Mouse (Mus musculus) MEL (cell line): ENCODE results near the gene Zdhhc6. TPM values are rescaled to one million over a fixed set of nuclear protein-coding genes. Genes with fewer than 3 reads are reported as not detected.

Experiments
- DNase-seq: peaks from one replicate; pipeline ENCODE4 v3.0.0; 2011; ENCODE audit warnings: low read depth, low spot score
- H3K27ac ChIP-seq: 2 replicates; pipeline ENCODE4 v1.5.1; 2012; ENCODE audit warnings: low read depth, mild to moderate bottlenecking, control low read depth, low read length, moderate library complexity; ENCODE audit not compliant: control insufficient read depth
- H3K27me3 ChIP-seq, 2 experiments: fragments of 150-350 bp in 1 of 2; sonication (generic) in 1 of 2; 2 replicates each; pipeline ENCODE4 v1.6.1; 2012; ENCODE audit warnings: low read length in 2 of 2, mild to moderate bottlenecking in 2 of 2, improper control_type of control experiment in 1 of 2, moderate library complexity in 1 of 2; ENCODE audit not compliant: insufficient read depth in 2 of 2, control insufficient read depth in 1 of 2
- H3K36me3 ChIP-seq, 2 experiments: 2 replicates each; pipeline ENCODE4 v1.6.1; 2012 to 2014; ENCODE audit warnings: low read length in 2 of 2, improper control_type of control experiment in 1 of 2, inconsistent platforms in 1 of 2, mild to moderate bottlenecking in 1 of 2; ENCODE audit not compliant: insufficient read depth in 2 of 2, control insufficient read depth in 1 of 2
- H3K4me1 ChIP-seq, 2 experiments: fragments of 150-350 bp in 1 of 2; sonication (generic) in 1 of 2; 2 replicates each; pipeline ENCODE4 v1.6.1; 2012; ENCODE audit warnings: low read length in 2 of 2, improper control_type of control experiment in 1 of 2, mild to moderate bottlenecking in 1 of 2; ENCODE audit not compliant: insufficient read depth in 2 of 2, control insufficient read depth in 1 of 2
- H3K4me3 ChIP-seq, 2 experiments: fragments of 150-350 bp in 1 of 2; sonication (generic) in 1 of 2; 2 replicates each; pipeline ENCODE4 v1.5.1; 2012; ENCODE audit warnings: low read depth in 2 of 2, low read length in 2 of 2, mild to moderate bottlenecking in 2 of 2, moderate library complexity in 2 of 2, control low read depth in 1 of 2, improper control_type of control experiment in 1 of 2; ENCODE audit not compliant: control insufficient read depth in 1 of 2, insufficient read depth in 1 of 2
- H3K79me2 ChIP-seq: 2 replicates; pipeline ENCODE4 v1.6.1; 2012; ENCODE audit warnings: mild to moderate bottlenecking, low read length, moderate library complexity; ENCODE audit not compliant: control insufficient read depth, poor library complexity, insufficient read depth
- H3K9ac ChIP-seq: 2 replicates; pipeline ENCODE4 v1.6.1; 2012; ENCODE audit warnings: low read depth, mild to moderate bottlenecking, control low read depth, low read length, moderate library complexity; ENCODE audit not compliant: control insufficient read depth, poor library complexity, severe bottlenecking
- H3K9me3 ChIP-seq: fragments of 150-350 bp; sonication (generic); replicated peaks from 2 replicates; pipeline ENCODE4 v1.6.1; 2012; ENCODE audit warnings: mild to moderate bottlenecking, low read length, improper control_type of control experiment, moderate library complexity; ENCODE audit not compliant: insufficient read depth
- BHLHE40 ChIP-seq: IDR thresholded peaks from 2 replicates; pipeline ENCODE4 v1.6.1; 2012; ENCODE audit warnings: low read depth, mild to moderate bottlenecking, inconsistent platforms, low read length, improper control_type of control experiment, borderline replicate concordance
- CHD2 ChIP-seq: IDR thresholded peaks from 2 replicates; pipeline ENCODE4 v1.6.1; 2011; ENCODE audit warnings: low read length, improper control_type of control experiment
- CTCF ChIP-seq, 3 experiments: IDR thresholded peaks in 2 of 3; conservative IDR thresholded peaks in 1 of 3; 2 replicates each; pipeline ENCODE4 v1.5.1; 2011 to 2012; ENCODE audit warnings: low read length in 3 of 3, low read depth in 2 of 3, mild to moderate bottlenecking in 2 of 3, improper control_type of control experiment in 1 of 3, inconsistent platforms in 1 of 3, mixed read lengths in 1 of 3, moderate library complexity in 1 of 3; ENCODE audit not compliant: control insufficient read depth in 1 of 3, insufficient read depth in 1 of 3, poor library complexity in 1 of 3, severe bottlenecking in 1 of 3
- EP300 ChIP-seq, 2 experiments: IDR thresholded peaks; 2 replicates each; pipeline ENCODE4 v1.6.1; 2011; ENCODE audit warnings: improper control_type of control experiment in 2 of 2, low read length in 2 of 2, low read depth in 1 of 2, mild to moderate bottlenecking in 1 of 2
- ETS1 ChIP-seq: IDR thresholded peaks from 2 replicates; pipeline ENCODE4 v1.6.1; 2012; ENCODE audit warnings: low read depth, mild to moderate bottlenecking, inconsistent platforms, low read length, improper control_type of control experiment, moderate library complexity
- GATA1 ChIP-seq: IDR thresholded peaks from 2 replicates; pipeline ENCODE4 v1.6.1; 2011; ENCODE audit warnings: low read depth, low read length, improper control_type of control experiment
- HCFC1 ChIP-seq: IDR thresholded peaks from 2 replicates; pipeline ENCODE4 v1.6.1; 2012; ENCODE audit warnings: low read depth, mild to moderate bottlenecking, inconsistent platforms, low read length, improper control_type of control experiment, moderate library complexity
- JUND ChIP-seq: IDR thresholded peaks from 2 replicates; pipeline ENCODE4 v1.6.1; 2011; ENCODE audit warnings: low read depth, mild to moderate bottlenecking, improper control_type of control experiment, low read length
- KAT2A ChIP-seq: conservative IDR thresholded peaks from 2 replicates; pipeline ENCODE4 v1.6.1; 2012; ENCODE audit warnings: low read depth, low read length, improper control_type of control experiment, inconsistent platforms
- MAFK ChIP-seq: IDR thresholded peaks from 2 replicates; pipeline ENCODE4 v1.6.1; 2011; ENCODE audit warnings: low read depth, mild to moderate bottlenecking, low read length, improper control_type of control experiment, borderline replicate concordance
- MAX ChIP-seq: IDR thresholded peaks from 2 replicates; pipeline ENCODE4 v1.6.1; 2011; ENCODE audit warnings: low read length, improper control_type of control experiment
- NRF1 ChIP-seq: IDR thresholded peaks from 2 replicates; pipeline ENCODE4 v1.6.1; 2014; ENCODE audit warnings: low read depth, mild to moderate bottlenecking, inconsistent platforms, low read length, improper control_type of control experiment, moderate library complexity; ENCODE audit not compliant: poor library complexity, insufficient read depth, severe bottlenecking
- POLR2A ChIP-seq, 2 experiments: IDR thresholded peaks; 2 replicates each; pipeline ENCODE4 v1.6.1; 2011 to 2012; ENCODE audit warnings: low read length in 2 of 2, mild to moderate bottlenecking in 2 of 2, control low read depth in 1 of 2, improper control_type of control experiment in 1 of 2, low read depth in 1 of 2, moderate library complexity in 1 of 2; ENCODE audit not compliant: control insufficient read depth in 1 of 2, insufficient read depth in 1 of 2, poor library complexity in 1 of 2
- POLR2AphosphoS2 ChIP-seq: IDR thresholded peaks from 2 replicates; pipeline ENCODE4 v1.6.1; 2011; ENCODE audit warnings: low read length, improper control_type of control experiment
- RAD21 ChIP-seq: IDR thresholded peaks from 2 replicates; pipeline ENCODE4 v1.6.1; 2011; ENCODE audit warnings: mild to moderate bottlenecking, low read depth, low read length, improper control_type of control experiment
- RCOR1 ChIP-seq: IDR thresholded peaks from 2 replicates; pipeline ENCODE4 v1.6.1; 2012; ENCODE audit warnings: low read depth, mild to moderate bottlenecking, inconsistent platforms, low read length, improper control_type of control experiment
- SIN3A ChIP-seq: IDR thresholded peaks from 2 replicates; pipeline ENCODE4 v1.6.1; 2012; ENCODE audit warnings: low read length, improper control_type of control experiment, inconsistent platforms
- SMC3 ChIP-seq: IDR thresholded peaks from 2 replicates; pipeline ENCODE4 v1.6.1; 2011; ENCODE audit warnings: low read depth, low read length, improper control_type of control experiment
- TAL1 ChIP-seq: IDR thresholded peaks from 2 replicates; pipeline ENCODE4 v1.6.1; 2012; ENCODE audit warnings: mild to moderate bottlenecking, inconsistent platforms, low read length, moderate library complexity, mixed read lengths
- TBP ChIP-seq: IDR thresholded peaks from 2 replicates; pipeline ENCODE4 v1.8.0; 2011; ENCODE audit warnings: low read depth, low read length, improper control_type of control experiment
- TCF12 ChIP-seq: IDR thresholded peaks from 2 replicates; pipeline ENCODE4 v1.6.1; 2014; ENCODE audit warnings: low read depth, mild to moderate bottlenecking, inconsistent platforms, low read length, improper control_type of control experiment, moderate library complexity
- UBTF ChIP-seq: IDR thresholded peaks from 2 replicates; pipeline ENCODE4 v1.6.1; 2012; ENCODE audit warnings: low read depth, mild to moderate bottlenecking, inconsistent platforms, low read length, improper control_type of control experiment, moderate library complexity, borderline replicate concordance; ENCODE audit not compliant: insufficient read depth
- USF2 ChIP-seq, 2 experiments: IDR thresholded peaks; 2 replicates each; pipeline ENCODE4 v1.6.1; 2011 to 2012; ENCODE audit warnings: improper control_type of control experiment in 2 of 2, low read length in 2 of 2, borderline replicate concordance in 1 of 2, inconsistent platforms in 1 of 2, low read depth in 1 of 2, mild to moderate bottlenecking in 1 of 2; ENCODE audit not compliant: insufficient read depth in 1 of 2
- ZC3H11A ChIP-seq: IDR thresholded peaks from 2 replicates; pipeline ENCODE4 v1.6.1; 2012; ENCODE audit warnings: low read depth, mild to moderate bottlenecking, inconsistent platforms, low read length, improper control_type of control experiment
- ZMIZ1 ChIP-seq: IDR thresholded peaks from 2 replicates; pipeline ENCODE4 v1.6.1; 2012; ENCODE audit warnings: low read depth, mild to moderate bottlenecking, inconsistent platforms, low read length, improper control_type of control experiment, moderate library complexity
- polyA plus RNA-seq, 2 experiments: library from polyadenylated mRNA; stranded (reverse) in 1 of 2; unstranded in 1 of 2; fragments of >175 nt in 1 of 2; fragments of >200 nt in 1 of 2; gene quantifications; 2 replicates each; pipeline versions ENCODE4 v1.2.1 to v1.2.4; 2012; ENCODE audit warnings: low replicate concordance in 2 of 2, low read depth in 1 of 2; ENCODE audit not compliant: insufficient read length in 2 of 2, insufficient read depth in 1 of 2, missing spikeins in 1 of 2
- total RNA-seq: library from RNA; depleted of rRNA; stranded (reverse); fragments of 300-350 nt; gene quantifications from 2 replicates; pipeline ENCODE4 v1.2.3, GENCODE M21; 2012

Gene Zdhhc6
- total and polyA plus RNA-seq, 3 experiments, result 95.6 to 114 (median 109) TPM

DNA sequence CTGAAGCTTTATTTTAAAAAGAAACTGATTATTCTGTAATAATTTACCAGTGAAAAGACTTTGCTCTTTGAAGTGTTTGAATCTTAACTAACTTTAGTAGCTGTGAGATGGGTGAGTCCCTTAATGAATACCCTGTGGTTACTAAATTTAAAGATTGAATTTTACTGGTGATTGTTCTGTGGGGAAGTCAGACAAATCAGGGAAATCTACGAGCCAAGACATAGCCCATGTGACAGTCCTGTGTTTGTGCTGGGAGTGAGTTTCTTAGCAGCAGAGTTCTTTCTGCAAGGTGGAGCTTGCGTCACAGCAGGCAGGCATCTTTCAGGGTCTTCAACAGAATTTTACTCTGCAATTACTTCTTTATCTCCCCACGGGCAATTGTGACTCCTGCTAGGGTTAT lies 3.2 kb upstream of the Zdhhc6 start:
- H3K79me2 ChIP-seq, result peaks cover 44% of the 10 kb centered on the region
- no peaks in the 10 kb centered on the region for H3K9me3 ChIP-seq
- TF ChIP-seq TAL1 (no peak), USF2 (IDR thresholded peaks at IDR 0.05; ENCODE audit: borderline replicate concordance in 1 of 2, insufficient read depth in 1 of 2, low read depth in 1 of 2, low read length in 2 of 2) (no peak), CHD2 (no peak), EP300 (IDR thresholded peaks at IDR 0.05; ENCODE audit: low read depth in 1 of 2, low read length in 2 of 2) (no peak), KAT2A (no peak), POLR2AphosphoS2 (no peak), UBTF (no peak), JUND (no peak), CTCF (IDR thresholded peaks at IDR 0.05 in 2 of 3, conservative IDR thresholded peaks at IDR 0.05 in 1 of 3; ENCODE audit: control insufficient read depth in 1 of 3, insufficient read depth in 1 of 3, low read depth in 2 of 3, low read length in 3 of 3, poor library complexity in 1 of 3, severe bottlenecking in 1 of 3) (no peak), RAD21 (no peak), POLR2A (IDR thresholded peaks at IDR 0.05; ENCODE audit: control insufficient read depth in 1 of 2, insufficient read depth in 1 of 2, low read depth in 1 of 2, low read length in 2 of 2, poor library complexity in 1 of 2) (no peak)

DNA sequence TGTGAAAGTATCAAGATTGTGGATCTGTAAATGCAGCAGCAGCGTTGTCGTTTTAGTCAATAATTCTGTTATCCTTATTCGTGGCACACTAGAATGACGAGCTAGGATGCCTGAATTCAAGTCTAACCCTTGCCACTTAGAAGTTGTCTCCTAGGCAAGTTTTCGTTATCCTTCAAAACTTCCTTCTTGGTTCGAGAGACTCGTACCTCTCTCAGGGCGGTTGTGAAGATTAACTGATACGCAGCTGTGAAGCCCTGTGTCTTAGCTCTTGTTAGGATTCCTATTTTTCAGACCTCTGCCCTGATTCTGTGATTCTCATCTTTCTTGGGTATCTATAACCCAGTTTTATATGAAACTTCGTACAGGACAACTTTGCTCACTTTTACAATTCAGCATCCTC lies 1.1 kb upstream of the Zdhhc6 start:
- H3K27ac ChIP-seq, result peak overlapping the region; percentile 20; the same call in 1 of the 2 replicates
- no peaks in the 10 kb centered on the region for H3K9me3 ChIP-seq
- DNase-seq, result peak; percentile 72
- peak overlapping the region; percentile 97 for H3K9ac ChIP-seq
- TF ChIP-seq NRF1 (peak; percentile 32; the same call in 1 of the 2 replicates), TBP (no peak), MAX (peak; percentile 17; the same call in 1 of the 2 replicates), RCOR1 (0 out of 2 replicates have a peak, but pooled peaks have one; percentile 51), GATA1 (peak; percentile 53; the same call in 1 of the 2 replicates), HCFC1 (0 out of 2 replicates have a peak, but pooled peaks have one; percentile 19), BHLHE40 (no peak), CTCF (IDR thresholded peaks at IDR 0.05 in 2 of 3, conservative IDR thresholded peaks at IDR 0.05 in 1 of 3; ENCODE audit: control insufficient read depth in 1 of 3, insufficient read depth in 1 of 3, low read depth in 2 of 3, low read length in 3 of 3, poor library complexity in 1 of 3, severe bottlenecking in 1 of 3) (no peak), ETS1 (0 out of 2 replicates have a peak, but pooled peaks have one; percentile 7), CHD2 (no peak), ZMIZ1 (no peak), MAFK (no peak), EP300 (IDR thresholded peaks at IDR 0.05; ENCODE audit: low read depth in 1 of 2, low read length in 2 of 2) (peak in 1 of 2 experiments; percentile 23; a peak in 2 of 4 replicates), TCF12 (no peak), ZC3H11A (no peak), SMC3 (peak; percentile 3; the same call in 1 of the 2 replicates), SIN3A (peak; percentile 75)
- H3K79me2 ChIP-seq, result peaks cover 54% of the 10 kb centered on the region
- peak overlapping the region; percentile 35 to 83 for H3K4me3 ChIP-seq
- H3K27me3 ChIP-seq, result no peaks in the 10 kb centered on the region
- H3K4me1 ChIP-seq, result peaks cover 0 to 20% of the 10 kb centered on the region in 2 experiments; a peak in 2 of 4 replicates
- H3K36me3 ChIP-seq, result peaks cover 0 to 37% of the 10 kb centered on the region in 2 experiments; a peak in 2 of 4 replicates

More for the DNA sequence above, 3.2 kb upstream of the Zdhhc6 start:
- H3K36me3 ChIP-seq, result peaks cover 6 to 23% of the 10 kb centered on the region in 2 experiments; a peak in 3 of 4 replicates
- no peak overlapping the region for H3K4me3 ChIP-seq
- no peak overlapping the region for H3K27ac ChIP-seq
- peaks cover 0 to 13% of the 10 kb centered on the region in 2 experiments; a peak in 2 of 4 replicates for H3K4me1 ChIP-seq
- no peaks in the 10 kb centered on the region for H3K27me3 ChIP-seq
- H3K9ac ChIP-seq, result no peak overlapping the region
- DNase-seq, result no peak
